Mouse (Mus musculus): ENCODE results near the gene Epha2. TPM values are rescaled to one million over a fixed set of nuclear protein-coding genes. Genes with fewer than 3 reads are reported as not detected.

The Epha2 gene
- polyA plus RNA-seq, 1 experiment = 14.2 TPM

DNA sequence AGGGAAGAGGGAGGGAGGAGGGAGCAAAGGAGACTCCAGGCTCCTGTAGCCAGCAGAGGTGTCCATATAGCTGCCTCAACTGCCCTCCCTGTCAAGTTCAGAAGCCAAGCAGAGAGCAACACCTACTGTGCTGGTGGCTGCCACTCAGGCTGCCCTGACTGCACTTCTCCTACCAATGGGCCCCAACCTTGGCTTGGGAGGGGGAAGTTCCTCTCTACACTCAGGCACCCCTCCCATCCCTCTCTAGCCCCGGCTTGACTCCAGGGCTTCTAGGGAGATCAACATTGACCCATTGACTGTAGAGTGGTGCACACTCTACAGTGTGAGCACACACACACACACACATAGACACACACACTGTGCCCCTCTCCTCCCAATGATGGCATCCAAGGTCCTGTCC, 19.5 kb upstream of the Epha2 start:
- Histone ChIP-seq H3K27ac (ENCODE audit: control insufficient read depth, insufficient read depth, low read depth, low read length, poor library complexity) (no peak overlapping the region), H3K4me3 (replicated peaks; ENCODE audit: control insufficient read depth, low read depth, low read length) (no peak overlapping the region), H3K4me1 (ENCODE audit: control insufficient read depth, insufficient read depth, low read length) (peaks cover 2% of the 10 kb centered on the region; the same call in 1 of the 2 replicates)
- WGBS = 5% methylated on average over 1 of the region's 1 CpGs
- TF ChIP-seq CTCF (IDR thresholded peaks at IDR 0.05; ENCODE audit: control insufficient read depth, insufficient read depth, low read length) (no peak), POLR2A (IDR thresholded peaks at IDR 0.05; ENCODE audit: borderline replicate concordance, control insufficient read depth, low read depth, low read length) (no peak)

DNA sequence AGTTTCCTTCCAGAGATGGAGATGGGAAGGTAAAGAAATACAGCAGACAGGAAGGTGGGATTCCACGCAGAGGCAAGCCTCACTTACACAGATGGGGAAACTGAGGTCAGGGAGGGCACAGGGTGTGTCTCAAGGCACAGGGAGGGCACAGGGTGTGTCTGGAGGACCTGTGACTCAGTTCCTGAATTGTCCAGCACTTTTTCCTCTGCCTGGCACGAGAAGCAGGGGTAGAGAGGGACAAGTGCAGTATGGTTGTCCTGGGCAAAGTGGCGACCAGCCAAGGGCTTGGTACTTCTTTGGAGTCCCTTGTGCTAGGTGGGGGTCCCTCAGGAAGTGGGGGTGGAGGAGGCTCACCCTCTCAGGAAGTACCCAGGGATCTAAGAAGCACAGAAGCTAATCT, 19.0 kb upstream of the Epha2 start:
- Histone ChIP-seq H3K27ac (ENCODE audit: control insufficient read depth, insufficient read depth, low read depth, low read length, poor library complexity) (no peak overlapping the region), H3K4me3 (replicated peaks; ENCODE audit: control insufficient read depth, low read depth, low read length) (no peak overlapping the region), H3K4me1 (ENCODE audit: control insufficient read depth, insufficient read depth, low read length) (peaks cover 2% of the 10 kb centered on the region; the same call in 1 of the 2 replicates)
- WGBS = 19% methylated on average over 3 of the region's 3 CpGs
- no peak for TF ChIP-seq CTCF (IDR thresholded peaks at IDR 0.05; ENCODE audit: control insufficient read depth, insufficient read depth, low read length)
- TF ChIP-seq POLR2A (IDR thresholded peaks at IDR 0.05; ENCODE audit: borderline replicate concordance, control insufficient read depth, low read depth, low read length) = no peak

DNA sequence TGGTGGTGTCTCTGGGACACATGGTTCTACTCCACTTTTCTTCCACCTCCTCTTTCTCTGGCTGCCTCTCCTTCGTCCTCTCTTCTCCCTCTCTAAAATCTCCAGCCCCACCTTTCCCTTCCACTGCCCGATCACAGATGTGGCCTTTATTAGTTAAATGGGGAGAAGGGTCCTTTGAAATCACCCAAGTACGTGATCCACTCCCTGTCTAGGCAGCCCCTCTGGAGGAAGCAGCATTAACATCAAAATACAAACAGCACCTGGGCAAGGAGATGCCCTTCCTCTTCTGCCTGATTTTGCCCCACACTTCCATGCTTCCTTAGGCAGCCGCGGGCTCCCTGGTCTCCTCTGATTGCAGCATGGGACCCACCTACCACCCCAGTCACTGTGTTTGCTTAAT, 18.4 kb upstream of the Epha2 start:
- Histone ChIP-seq H3K4me1 (ENCODE audit: control insufficient read depth, insufficient read depth, low read length) (peaks cover 2% of the 10 kb centered on the region; the same call in 1 of the 2 replicates), H3K27ac (ENCODE audit: control insufficient read depth, insufficient read depth, low read depth, low read length, poor library complexity) (no peak overlapping the region), H3K4me3 (replicated peaks; ENCODE audit: control insufficient read depth, low read depth, low read length) (no peak overlapping the region)
- WGBS = 65% methylated on average over 5 of the region's 5 CpGs
- no peak for TF ChIP-seq CTCF (IDR thresholded peaks at IDR 0.05; ENCODE audit: control insufficient read depth, insufficient read depth, low read length)

DNA sequence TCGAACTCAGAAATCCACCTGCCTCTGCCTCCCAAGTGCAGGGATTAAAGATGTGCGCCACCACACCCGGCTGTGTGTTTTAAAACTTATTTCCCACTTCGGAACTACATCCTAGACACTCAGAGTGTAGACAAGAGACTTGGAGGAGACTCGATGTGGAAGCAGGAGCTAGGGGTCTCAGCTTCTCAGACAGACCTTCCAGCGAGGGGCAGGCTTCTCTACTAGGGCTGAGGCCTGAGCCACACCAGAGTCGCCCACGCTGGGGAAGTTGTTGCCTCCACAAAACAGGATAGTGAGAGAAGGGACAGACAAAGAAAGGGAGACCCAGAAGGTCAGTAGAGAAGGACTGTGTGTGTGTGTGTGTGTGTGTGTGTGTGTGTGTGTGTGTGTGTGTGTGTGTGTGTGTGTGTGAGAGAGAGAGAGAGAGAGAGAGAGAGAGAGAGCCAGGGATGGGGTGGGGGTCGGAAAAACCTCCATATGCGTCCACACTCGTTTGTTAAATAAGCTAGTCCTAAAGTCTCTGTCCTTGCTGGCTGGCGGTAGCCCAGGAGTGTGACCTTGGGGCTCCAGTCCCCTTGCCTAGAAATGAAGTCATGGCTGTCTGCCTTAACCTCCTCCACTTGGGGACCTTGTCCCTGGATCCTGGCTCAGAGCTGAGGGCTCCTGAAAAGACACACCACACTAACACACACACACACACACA, 17.7 kb upstream of the Epha2 start:
- no peak for TF ChIP-seq CTCF (IDR thresholded peaks at IDR 0.05; ENCODE audit: control insufficient read depth, insufficient read depth, low read length)
- no peak for TF ChIP-seq POLR2A (IDR thresholded peaks at IDR 0.05; ENCODE audit: borderline replicate concordance, control insufficient read depth, low read depth, low read length)
- no peak overlapping the region for H3K4me3 ChIP-seq (replicated peaks; ENCODE audit: control insufficient read depth, low read depth, low read length)
- peaks cover 2% of the 10 kb centered on the region; the same call in 1 of the 2 replicates for H3K4me1 ChIP-seq (ENCODE audit: control insufficient read depth, insufficient read depth, low read length)
- 74% methylated on average over 12 of the region's 12 CpGs for WGBS
- no peak overlapping the region for H3K27ac ChIP-seq (ENCODE audit: control insufficient read depth, insufficient read depth, low read depth, low read length, poor library complexity)

DNA sequence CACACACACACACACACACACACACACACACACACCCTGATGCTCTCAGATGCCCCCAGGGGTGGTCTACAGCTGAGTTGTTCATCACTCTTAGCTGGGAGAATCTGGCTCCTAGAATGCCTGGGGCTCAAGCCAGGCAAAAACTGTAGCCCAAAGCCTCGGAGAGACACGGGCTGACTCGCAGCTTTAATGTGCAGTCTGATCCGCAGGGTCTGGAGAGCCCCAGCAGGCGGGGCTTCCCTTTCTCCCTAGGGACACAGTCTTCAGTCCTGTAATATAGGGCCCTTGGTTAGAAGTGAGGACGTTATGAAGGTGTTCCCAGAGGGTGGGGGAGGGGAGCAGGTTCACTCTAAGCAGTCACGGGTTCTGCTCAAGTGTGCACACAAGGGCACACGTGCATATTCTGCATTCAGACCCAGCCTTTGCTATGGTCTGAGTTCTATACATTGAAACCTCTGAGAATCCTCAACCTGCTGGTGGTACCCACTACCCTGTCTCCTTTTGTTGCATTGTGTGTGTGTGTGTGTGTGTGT, 17.1 kb upstream of the Epha2 start:
- H3K27ac ChIP-seq (ENCODE audit: control insufficient read depth, insufficient read depth, low read depth, low read length, poor library complexity) = no peak overlapping the region
- WGBS = 61% methylated on average over 8 of the region's 8 CpGs
- H3K4me3 ChIP-seq (replicated peaks; ENCODE audit: control insufficient read depth, low read depth, low read length) = no peak overlapping the region
- TF ChIP-seq CTCF (IDR thresholded peaks at IDR 0.05; ENCODE audit: control insufficient read depth, insufficient read depth, low read length) = no peak
- no peak for TF ChIP-seq POLR2A (IDR thresholded peaks at IDR 0.05; ENCODE audit: borderline replicate concordance, control insufficient read depth, low read depth, low read length)
- peaks cover 2% of the 10 kb centered on the region; the same call in 1 of the 2 replicates for H3K4me1 ChIP-seq (ENCODE audit: control insufficient read depth, insufficient read depth, low read length)

DNA sequence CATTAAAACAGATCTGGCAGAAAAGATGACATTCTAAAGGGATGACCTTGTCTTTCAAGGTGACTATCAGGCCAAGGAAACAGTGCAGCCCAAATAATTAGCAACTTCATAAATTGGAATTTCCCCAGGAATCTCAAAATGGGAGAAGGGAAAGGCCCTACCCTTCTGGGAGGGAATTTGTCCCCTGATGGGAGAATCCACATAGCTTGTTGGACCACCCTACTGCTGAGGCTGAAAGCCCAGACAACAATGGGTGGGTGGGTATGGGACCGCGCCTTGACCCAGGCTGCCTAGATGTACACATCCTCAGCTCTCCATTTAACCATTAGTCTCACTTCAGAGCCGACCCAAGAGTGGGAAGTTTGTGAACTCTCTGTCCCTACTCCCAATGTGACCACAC, 16.6 kb upstream of the Epha2 start:
- no peak overlapping the region for H3K4me3 ChIP-seq (replicated peaks; ENCODE audit: control insufficient read depth, low read depth, low read length)
- no peak overlapping the region for H3K27ac ChIP-seq (ENCODE audit: control insufficient read depth, insufficient read depth, low read depth, low read length, poor library complexity)
- TF ChIP-seq POLR2A (IDR thresholded peaks at IDR 0.05; ENCODE audit: borderline replicate concordance, control insufficient read depth, low read depth, low read length) (no peak), CTCF (IDR thresholded peaks at IDR 0.05; ENCODE audit: control insufficient read depth, insufficient read depth, low read length) (no peak)
- peaks cover 2% of the 10 kb centered on the region; the same call in 1 of the 2 replicates for H3K4me1 ChIP-seq (ENCODE audit: control insufficient read depth, insufficient read depth, low read length)
- WGBS = 73% methylated on average over 3 of the region's 3 CpGs

DNA sequence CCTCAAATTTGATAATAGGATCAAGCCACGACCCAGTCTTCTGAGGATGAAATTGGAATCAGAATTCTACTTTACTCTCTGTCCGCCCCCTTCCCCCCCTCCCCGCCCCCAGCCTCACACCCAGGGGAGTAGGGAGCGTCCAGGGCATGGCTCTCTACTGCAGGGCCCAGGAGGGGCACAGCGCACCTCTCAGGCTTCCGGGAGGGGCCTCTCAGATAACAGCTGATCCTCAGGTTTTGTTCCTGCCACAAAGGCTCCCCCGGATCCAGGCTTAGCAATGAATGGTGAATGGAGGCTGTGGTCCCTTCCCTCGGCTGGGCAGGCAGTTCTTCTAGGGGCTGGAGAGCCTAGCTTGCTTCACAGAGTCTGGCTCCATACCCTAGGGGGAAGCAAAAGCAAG, 15.9 kb upstream of the Epha2 start:
- Histone ChIP-seq H3K4me1 (ENCODE audit: control insufficient read depth, insufficient read depth, low read length) (peaks cover 2% of the 10 kb centered on the region; the same call in 1 of the 2 replicates), H3K27ac (ENCODE audit: control insufficient read depth, insufficient read depth, low read depth, low read length, poor library complexity) (no peak overlapping the region), H3K4me3 (replicated peaks; ENCODE audit: control insufficient read depth, low read depth, low read length) (no peak overlapping the region)
- WGBS = 71% methylated on average over 8 of the region's 8 CpGs
- TF ChIP-seq CTCF (IDR thresholded peaks at IDR 0.05; ENCODE audit: control insufficient read depth, insufficient read depth, low read length) (no peak), POLR2A (IDR thresholded peaks at IDR 0.05; ENCODE audit: borderline replicate concordance, control insufficient read depth, low read depth, low read length) (no peak)

DNA sequence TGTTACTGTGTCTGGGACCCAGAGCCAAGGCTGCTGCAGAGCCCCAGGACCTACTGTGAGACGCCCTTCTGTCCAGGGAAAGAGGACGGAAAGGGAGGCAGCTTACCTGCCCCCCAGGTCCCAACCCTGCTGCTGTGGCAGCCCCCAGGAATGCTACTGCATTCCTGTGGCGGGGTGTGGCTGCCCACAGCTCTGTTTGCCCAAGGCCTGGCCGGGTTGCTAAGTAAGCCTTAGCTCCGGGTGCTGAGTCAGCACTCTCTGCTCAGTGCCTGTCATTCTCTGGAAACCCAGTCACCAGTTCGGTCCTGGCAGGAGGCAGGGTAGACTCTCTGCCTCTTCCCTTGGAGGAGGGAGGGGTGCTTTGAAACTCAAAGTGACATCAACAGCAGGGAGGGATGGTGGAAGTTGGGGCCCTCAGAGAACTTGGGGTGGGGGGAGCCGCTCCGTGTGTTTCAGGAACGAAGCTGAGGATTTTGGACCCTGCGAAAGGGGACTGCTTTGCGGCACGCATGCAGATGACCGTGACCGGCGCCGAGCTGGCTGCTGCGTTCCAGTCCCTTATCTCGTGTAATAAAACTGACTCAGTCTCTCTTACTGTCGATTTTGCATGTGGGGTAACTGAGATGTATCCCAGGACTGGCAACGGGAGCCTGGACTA, 14.1 kb upstream of the Epha2 start:
- TF ChIP-seq CTCF (IDR thresholded peaks at IDR 0.05; ENCODE audit: control insufficient read depth, insufficient read depth, low read length) = no peak
- TF ChIP-seq POLR2A (IDR thresholded peaks at IDR 0.05; ENCODE audit: borderline replicate concordance, control insufficient read depth, low read depth, low read length) = no peak
- H3K4me1 ChIP-seq (ENCODE audit: control insufficient read depth, insufficient read depth, low read length) = no peaks in the 10 kb centered on the region; the same call in 1 of the 2 replicates
- no peak overlapping the region for H3K27ac ChIP-seq (ENCODE audit: control insufficient read depth, insufficient read depth, low read depth, low read length, poor library complexity)
- WGBS = 9% methylated on average over 20 of the region's 20 CpGs
- no peak overlapping the region for H3K4me3 ChIP-seq (replicated peaks; ENCODE audit: control insufficient read depth, low read depth, low read length)
